Mouse (Mus musculus): ENCODE measurements around the gene Map2k2.

GRCm38 (mm10) chr10:81090621-81091020 lies 15.1 kb upstream of the Map2k2 start:
- TF ChIP-seq EP300 (IDR thresholded peaks at IDR 0.05): no peak
- TF ChIP-seq CTCF (IDR thresholded peaks at IDR 0.05): no peak
